Mouse (Mus musculus) brain, embryonic 14.5 days (tissue): Measurements from ENCODE around the gene C1qtnf4.

Source experiments
- CTCF ChIP-seq: fragments of 200-500 bp; IDR thresholded peaks from 2 replicates; pipeline ENCODE4 v1.5.1; 2012; ENCODE audit warnings: inconsistent platforms, mild to moderate bottlenecking, moderate library complexity, borderline replicate concordance; ENCODE audit not compliant: insufficient read depth, insufficient read length; ENCODE audit errors: extremely low read depth
- POLR2A ChIP-seq: fragments of 200-500 bp; IDR thresholded peaks from 2 replicates; pipeline ENCODE4 v1.6.1; 2012; ENCODE audit warnings: mild to moderate bottlenecking, inconsistent platforms, borderline replicate concordance; ENCODE audit not compliant: poor library complexity, insufficient read depth, insufficient read length, severe bottlenecking; ENCODE audit errors: extremely low read depth

GRCm38 (mm10) chr2:90880144-90880785, 5.4 kb upstream of the C1qtnf4 start:
- no peak for TF ChIP-seq CTCF
- no peak for TF ChIP-seq POLR2A
